Mouse (Mus musculus) Muller cell, postnatal 12 days (primary cell): Measurements from ENCODE around the gene Plekhg5.

Experiments used
- DNase-seq: peaks from one replicate; pipeline ENCODE4 v3.0.0-alpha.2; 2015; ENCODE audit errors: inconsistent ontology term

Plekhg5 gene

GRCm38 (mm10) chr4:152070494-152071396, 1.6 kb upstream of the Plekhg5 start:
- DNase-seq: peak; percentile 78

- no peak for DNase-seq
These were observed 357 bp downstream of the Plekhg5 start for GRCm38 (mm10) chr4:152072655-152073054.

GRCm38 (mm10) chr4:152073715-152074114, 1.4 kb downstream of the Plekhg5 start:
- no peak for DNase-seq

- DNase-seq: no peak
These were observed 2.2 kb downstream of the Plekhg5 start for GRCm38 (mm10) chr4:152074548-152074947.

- no peak for DNase-seq
These were observed 4.9 kb downstream of the Plekhg5 start for GRCm38 (mm10) chr4:152077191-152077590.

GRCm38 (mm10) chr4:152078105-152078530, 5.8 kb downstream of the Plekhg5 start:
- DNase-seq: peak; percentile 43

GRCm38 (mm10) chr4:152079261-152079660, 7.0 kb downstream of the Plekhg5 start:
- no peak for DNase-seq

GRCm38 (mm10) chr4:152079931-152080330, 7.6 kb downstream of the Plekhg5 start:
- DNase-seq: peak; percentile 84

GRCm38 (mm10) chr4:152083611-152084220, 11.4 kb downstream of the Plekhg5 start:
- peak; percentile 87 for DNase-seq

- no peak for DNase-seq
These were observed 12.3 kb downstream of the Plekhg5 start for GRCm38 (mm10) chr4:152084616-152085015.

GRCm38 (mm10) chr4:152086505-152087210, 14.4 kb downstream of the Plekhg5 start:
- DNase-seq: peak; percentile 60

- DNase-seq: no peak
These were observed 15.1 kb downstream of the Plekhg5 start for GRCm38 (mm10) chr4:152087211-152088081.

GRCm38 (mm10) chr4:152088133-152088532, 15.8 kb downstream of the Plekhg5 start:
- peak; percentile 41 for DNase-seq

GRCm38 (mm10) chr4:152088556-152089120, 16.3 kb downstream of the Plekhg5 start:
- peak; percentile 45 for DNase-seq

- DNase-seq: no peak
These were observed 17.9 kb downstream of the Plekhg5 start for GRCm38 (mm10) chr4:152090191-152090590.

GRCm38 (mm10) chr4:152092751-152093293, 20.5 kb downstream of the Plekhg5 start:
- DNase-seq: peak; percentile 70

- no peak for DNase-seq
These were observed 21.9 kb downstream of the Plekhg5 start for GRCm38 (mm10) chr4:152094233-152094632.

GRCm38 (mm10) chr4:152095937-152096910, 23.9 kb downstream of the Plekhg5 start:
- no peak for DNase-seq

GRCm38 (mm10) chr4:152096927-152097326, 24.6 kb downstream of the Plekhg5 start:
- DNase-seq: no peak
